Mouse (Mus musculus) heart, adult 9 months (tissue): ENCODE measurements at regions not wholly inside any gene's neighbourhood (a gene's known extent, or its start where the extent isn't known, plus 50 kb on each side); places are given as distances from the start of the nearest gene placed in this dataset.
A peak's percentile ranks its signal among the peaks of the same experiment; 100 is the strongest.

ENCODE experiments used
- DNase-seq, 2 experiments: peaks; one replicate each; pipeline ENCODE4 v3.0.0; 2022; ENCODE audit warnings: low spot score in 2 of 2

DNA sequence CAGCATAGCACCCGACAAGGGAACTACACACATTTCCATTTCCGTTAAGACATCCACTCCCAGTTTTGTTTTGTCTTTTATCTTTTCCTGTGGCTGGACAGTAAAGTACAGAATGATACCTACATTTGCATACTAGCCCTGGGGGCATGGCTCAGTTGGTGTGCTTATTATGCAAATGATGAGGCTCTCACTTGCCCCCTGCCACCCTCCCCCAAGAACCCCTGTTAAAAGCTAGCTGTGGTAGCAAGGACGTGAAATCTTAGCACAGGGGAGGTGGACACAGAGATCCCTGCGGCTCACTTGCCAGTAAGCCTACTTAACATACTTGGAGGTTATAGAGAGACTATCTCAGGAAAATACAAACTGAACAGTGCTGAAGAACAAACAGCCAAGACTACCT is 375.2 kb upstream of the B3galt2 start:
- DNase-seq: no peak

DNA sequence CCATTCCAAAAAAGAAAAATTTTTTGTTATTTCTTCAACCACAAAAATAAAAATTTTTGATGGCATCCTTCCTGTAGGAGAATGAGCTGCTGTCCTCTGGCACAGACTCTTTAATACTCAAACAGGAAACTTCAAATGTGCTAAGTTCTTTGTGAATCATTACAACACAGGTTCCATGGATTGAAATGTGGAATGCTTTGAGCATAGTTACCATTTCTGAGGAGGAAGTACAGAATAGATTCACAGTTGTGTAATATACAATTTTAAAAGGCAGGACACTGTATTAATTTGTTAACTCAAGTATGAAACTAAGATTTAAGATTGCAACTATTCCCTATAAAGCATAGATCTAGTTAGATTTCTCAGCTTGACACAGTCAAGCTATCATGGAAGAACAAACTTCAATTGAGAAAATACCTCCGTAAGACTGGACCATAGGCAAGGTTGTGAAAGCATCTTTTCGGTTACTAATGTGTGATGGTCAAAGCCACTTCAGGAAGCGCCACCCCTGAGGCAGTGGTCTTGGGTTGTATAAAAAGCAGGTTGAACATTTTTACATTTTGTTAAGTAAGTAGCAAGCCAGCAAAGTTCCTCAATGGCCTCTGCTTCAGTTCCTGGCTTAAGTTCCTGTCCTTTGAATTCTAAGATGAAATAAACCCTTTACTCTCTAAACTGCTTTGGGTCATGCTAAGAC is 354.0 kb upstream of the B3galt2 start:
- no peak for DNase-seq

DNA sequence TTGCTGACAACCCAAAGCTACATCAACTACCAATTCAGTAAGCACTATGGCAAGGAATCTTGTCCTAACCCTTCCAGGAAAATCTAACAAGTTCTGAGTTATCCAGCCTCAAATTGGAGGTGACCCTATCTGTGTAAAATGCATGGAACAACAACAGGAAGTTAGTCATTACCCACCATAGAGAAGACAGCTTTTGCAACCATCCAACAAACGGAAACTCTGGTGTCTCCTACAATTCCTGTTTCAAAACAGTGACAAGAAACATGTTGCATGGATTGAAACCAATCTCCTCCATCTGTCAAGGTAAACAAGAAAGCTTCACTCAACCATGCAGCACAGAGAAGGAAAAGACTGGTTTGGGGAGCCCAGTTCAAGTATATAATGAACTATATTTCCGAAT is 353.0 kb upstream of the B3galt2 start:
- no peak for DNase-seq

DNA sequence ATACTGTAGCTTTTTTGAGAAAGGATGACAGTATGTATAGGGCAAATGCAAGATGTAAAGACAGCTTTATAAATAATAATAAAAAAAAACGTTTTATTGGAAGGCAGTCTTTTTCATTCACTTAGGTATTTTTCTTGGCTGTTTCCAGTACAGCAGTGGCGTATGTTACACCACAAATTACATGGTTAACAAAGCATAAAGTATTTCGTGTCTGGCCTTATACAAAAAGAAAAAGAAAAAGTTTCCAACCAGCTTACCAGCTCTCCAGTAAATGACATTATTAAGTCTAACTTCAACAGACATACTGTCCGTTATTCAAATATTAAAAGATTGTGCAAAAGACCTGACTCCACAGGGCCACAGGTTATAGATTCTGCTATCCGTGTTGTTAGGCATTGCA is 343.9 kb upstream of the B3galt2 start:
- DNase-seq: no peak

DNA sequence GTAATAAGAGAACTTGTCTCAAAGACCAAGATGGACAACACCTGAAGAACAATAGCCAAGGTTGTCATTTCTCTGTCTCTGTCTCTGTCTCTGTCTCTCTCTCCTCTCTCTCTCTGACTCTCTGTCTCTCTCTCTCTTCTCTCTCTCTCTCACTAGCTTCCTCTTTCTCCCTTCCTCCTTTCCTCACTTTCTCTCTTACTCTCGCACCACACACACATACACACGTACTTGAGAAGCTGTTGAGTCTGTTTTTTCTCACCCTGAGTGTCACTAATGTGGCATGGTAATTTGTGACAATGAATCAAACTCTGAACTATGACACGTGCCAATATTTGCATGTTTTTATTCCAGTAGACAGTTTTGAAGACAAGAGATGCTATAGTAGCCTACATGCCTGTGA is 333.1 kb upstream of the B3galt2 start:
- no peak for DNase-seq

DNA sequence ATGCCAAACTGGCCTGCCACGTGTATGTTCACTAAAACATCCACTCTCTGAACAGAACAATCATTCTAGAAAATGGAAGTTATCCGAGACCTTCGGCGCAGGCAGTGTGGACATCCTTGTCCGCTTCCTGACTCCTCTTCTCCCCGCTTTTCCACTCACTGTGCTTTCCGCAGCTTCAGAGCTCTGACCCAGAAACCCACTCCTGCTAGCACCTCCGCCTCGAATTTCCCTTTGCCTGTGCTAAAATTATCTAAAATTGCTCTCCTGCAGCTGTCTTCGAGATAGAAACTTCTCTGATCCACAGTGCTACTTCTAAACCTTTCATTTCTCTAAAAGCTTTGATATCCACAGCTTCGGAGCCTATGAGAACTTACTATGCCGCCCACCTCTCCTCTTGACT is 322.1 kb upstream of the B3galt2 start:
- no peak for DNase-seq

DNA sequence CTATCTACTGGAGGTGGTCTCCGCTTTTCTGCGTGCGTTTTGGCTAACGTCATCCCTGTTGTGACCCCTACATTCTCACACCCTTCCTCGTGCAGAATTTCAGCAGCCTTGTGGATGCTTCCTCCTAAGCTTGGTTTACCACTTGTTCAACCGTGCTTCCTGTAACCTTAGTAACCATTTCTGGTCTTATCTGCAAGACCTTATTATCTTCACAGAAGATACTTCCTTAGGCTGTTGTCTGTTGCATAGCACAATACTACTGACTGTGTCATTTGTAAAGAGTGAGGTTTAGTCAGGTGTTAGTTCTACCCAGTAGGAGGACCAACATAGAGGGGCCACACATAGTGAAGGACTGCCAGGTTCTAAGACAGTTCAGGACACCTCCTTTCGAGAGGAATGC is 320.9 kb upstream of the B3galt2 start:
- no peak for DNase-seq

DNA sequence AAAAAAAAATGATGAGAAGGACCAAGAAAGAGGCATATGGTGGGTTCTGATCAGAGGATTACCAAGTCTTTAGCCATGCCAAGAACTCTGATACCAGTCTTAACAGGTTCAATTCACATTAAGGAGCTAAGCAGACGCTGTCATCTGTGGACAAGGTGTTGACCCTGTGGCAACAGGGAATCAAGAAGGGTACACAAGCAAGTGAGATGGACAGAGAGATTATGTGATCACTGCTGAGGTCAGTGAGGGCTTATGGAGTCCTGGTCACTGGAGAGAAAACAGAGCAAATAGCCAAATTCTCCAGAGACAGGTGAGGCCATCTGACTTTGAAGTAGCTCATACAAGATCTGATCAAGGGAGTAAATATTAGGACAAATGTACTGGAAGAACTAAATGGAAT is 289.1 kb upstream of the B3galt2 start:
- DNase-seq: no peak

DNA sequence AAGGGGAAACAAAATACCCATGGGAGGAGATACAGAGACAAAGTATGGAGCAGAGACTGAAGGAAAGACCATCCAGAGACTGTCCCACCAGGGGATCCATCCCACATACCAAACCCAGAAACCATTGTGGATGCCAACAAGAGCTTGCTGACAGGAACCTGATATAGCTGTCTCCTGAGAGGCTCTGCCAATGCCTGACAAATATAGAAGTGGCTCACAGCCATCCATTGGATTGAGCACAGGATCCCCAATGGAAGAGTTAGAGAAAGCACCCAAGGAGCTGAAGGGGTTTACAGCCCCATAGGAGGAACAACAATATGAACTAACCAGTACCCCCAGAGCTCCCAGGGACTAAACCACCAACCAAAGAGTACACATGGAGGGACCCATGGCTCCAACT is 280.2 kb upstream of the B3galt2 start:
- peak; percentile 23 to 29 for DNase-seq

DNA sequence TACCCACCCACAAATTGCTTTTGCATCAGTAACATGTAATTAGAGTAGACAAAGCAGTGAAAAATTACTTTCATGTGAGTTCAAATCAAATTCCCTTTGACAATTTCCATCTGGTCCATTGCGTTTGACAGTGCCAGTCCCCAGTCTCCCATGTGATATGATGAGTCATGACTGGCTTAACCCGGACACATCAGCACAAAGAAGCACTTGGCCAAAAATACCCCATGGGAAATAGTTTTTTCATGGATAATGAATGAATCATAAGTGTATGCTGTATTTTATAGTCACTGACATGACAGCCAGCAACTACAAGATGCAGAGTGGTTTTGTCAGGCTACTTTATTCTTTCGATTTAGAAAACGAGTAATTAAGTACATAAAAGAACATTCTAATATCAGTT is 248.6 kb upstream of the B3galt2 start:
- DNase-seq: peak in 1 of 2 experiments; percentile 21
